Mouse (Mus musculus) forebrain, embryonic 16.5 days (tissue): ENCODE results near the gene Klrg1. TPM values are rescaled to one million over a fixed set of nuclear protein-coding genes. Genes with fewer than 3 reads are reported as not detected.
A peak's percentile ranks its signal among the peaks of the same experiment; 100 is the strongest.

Experiments used
- ATAC-seq: fragments of 200-750 bp; cut with Nextera tagmentation; 2 replicates; pipeline ENCODE4 v1.8.0; 2017; ENCODE audit warnings: mild to moderate bottlenecking, moderate library complexity
- H3K27ac ChIP-seq: fragments of 300-500 bp; sonication (generic); 2 replicates; pipeline ENCODE4 v1.5.1; 2014; ENCODE audit warnings: low read length, control low read depth
- H3K27me3 ChIP-seq: fragments of 300-500 bp; sonication (generic); replicated peaks from 2 replicates; pipeline ENCODE4 v1.6.1; 2014; ENCODE audit warnings: low read length; ENCODE audit not compliant: control insufficient read depth, insufficient read depth
- H3K36me3 ChIP-seq: fragments of 300-500 bp; sonication (generic); 2 replicates; pipeline ENCODE4 v1.6.1; 2014; ENCODE audit not compliant: control insufficient read depth, insufficient read depth
- H3K4me1 ChIP-seq: fragments of 300-500 bp; sonication (generic); replicated peaks from 2 replicates; pipeline ENCODE4 v1.6.1; 2014; ENCODE audit warnings: low read length; ENCODE audit not compliant: control insufficient read depth, insufficient read depth
- H3K4me2 ChIP-seq: fragments of 300-500 bp; sonication (generic); 2 replicates; pipeline ENCODE4 v1.6.1; 2014; ENCODE audit warnings: mild to moderate bottlenecking, low read length, control low read depth
- H3K4me3 ChIP-seq: fragments of 300-500 bp; sonication (generic); replicated peaks from 2 replicates; pipeline ENCODE4 v1.5.1; 2014; ENCODE audit warnings: mild to moderate bottlenecking, low read length, control low read depth
- H3K9ac ChIP-seq: fragments of 300-500 bp; sonication (generic); replicated peaks from 2 replicates; pipeline ENCODE4 v1.6.1; 2014; ENCODE audit warnings: low read depth, low read length, control low read depth
- H3K9me3 ChIP-seq: fragments of 300-500 bp; sonication (generic); 2 replicates; pipeline ENCODE4 v1.6.1; 2016; ENCODE audit warnings: low read length; ENCODE audit not compliant: control insufficient read depth
- WGBS: fragments of 180-500 bp; shearing (Covaris S2); extraction: QIAGEN DNeasy Blood & Tissue Kit; methylation state at CpG from one replicate; pipeline ENCODE4 v1.1.7; 2014; 5-methylcytosine and 5-hydroxymethylcytosine counted together
- polyA plus RNA-seq: library from polyadenylated mRNA; unstranded; fragments of >200 nt; fragmentation: Nextera tagmentation; extraction: Ambion mirVana; gene quantifications from 2 replicates; pipeline ENCODE4 v1.2.1, GENCODE M21; 2015

Gene Klrg1
- polyA plus RNA-seq, 1 experiment from 2014 or later, result 0.87 TPM

- Histone ChIP-seq H3K4me2 (no peak overlapping the region), H3K27ac (no peak overlapping the region), H3K27me3 (no peaks in the 10 kb centered on the region), H3K4me1 (no peaks in the 10 kb centered on the region), H3K9me3 (no peaks in the 10 kb centered on the region), H3K4me3 (no peak overlapping the region), H3K36me3 (no peaks in the 10 kb centered on the region), H3K9ac (no peak overlapping the region)
- 76% methylated on average over 1 of the region's 1 CpGs for WGBS
- ATAC-seq, result no peak
These were observed 2.1 kb upstream of the Klrg1 start for GRCm38 (mm10) chr6:122284823-122285222.

GRCm38 (mm10) chr6:122284304-122284703, 1.6 kb upstream of the Klrg1 start:
- Histone ChIP-seq H3K4me3 (no peak overlapping the region), H3K9me3 (no peaks in the 10 kb centered on the region), H3K36me3 (no peaks in the 10 kb centered on the region), H3K9ac (no peak overlapping the region), H3K27ac (no peak overlapping the region), H3K27me3 (no peaks in the 10 kb centered on the region), H3K4me2 (no peak overlapping the region), H3K4me1 (no peaks in the 10 kb centered on the region)
- no peak for ATAC-seq
- 91% methylated on average over 4 of the region's 4 CpGs for WGBS

GRCm38 (mm10) chr6:122283429-122283828, 747 bp upstream of the Klrg1 start:
- no peak for ATAC-seq
- Histone ChIP-seq H3K4me2 (no peak overlapping the region), H3K27me3 (no peaks in the 10 kb centered on the region), H3K4me1 (no peaks in the 10 kb centered on the region), H3K36me3 (no peaks in the 10 kb centered on the region), H3K27ac (no peak overlapping the region), H3K9me3 (no peaks in the 10 kb centered on the region), H3K4me3 (no peak overlapping the region), H3K9ac (no peak overlapping the region)
- 93% methylated on average over 2 of the region's 2 CpGs for WGBS

- WGBS, result 93% methylated on average over 7 of the region's 7 CpGs
- no peaks in the 10 kb centered on the region for H3K27me3 ChIP-seq
These were observed 6.1 kb downstream of the Klrg1 start for GRCm38 (mm10) chr6:122276565-122276964.

GRCm38 (mm10) chr6:122274546-122274945, 8.1 kb downstream of the Klrg1 start:
- H3K4me2 ChIP-seq, result no peak overlapping the region
- H3K9me3 ChIP-seq, result no peaks in the 10 kb centered on the region
- no peaks in the 10 kb centered on the region for H3K4me1 ChIP-seq
- H3K9ac ChIP-seq, result no peak overlapping the region
- H3K4me3 ChIP-seq, result no peak overlapping the region
- H3K36me3 ChIP-seq, result no peaks in the 10 kb centered on the region
- H3K27me3 ChIP-seq, result no peaks in the 10 kb centered on the region
- WGBS, result 72% methylated on average over 5 of the region's 5 CpGs
- H3K27ac ChIP-seq, result no peak overlapping the region
- ATAC-seq, result no peak

More at GRCm38 (mm10) chr6:122276565-122276964, 6.1 kb downstream of the Klrg1 start:
- Histone ChIP-seq H3K9ac (no peak overlapping the region), H3K4me3 (no peak overlapping the region), H3K27ac (no peak overlapping the region), H3K4me2 (no peak overlapping the region), H3K36me3 (no peaks in the 10 kb centered on the region), H3K4me1 (no peaks in the 10 kb centered on the region), H3K9me3 (no peaks in the 10 kb centered on the region)
- ATAC-seq, result no peak

- no peak overlapping the region for H3K27ac ChIP-seq
- no peak for ATAC-seq
- no peaks in the 10 kb centered on the region for H3K9me3 ChIP-seq
- H3K27me3 ChIP-seq, result no peaks in the 10 kb centered on the region
- no peak overlapping the region for H3K4me2 ChIP-seq
- 75% methylated on average over 11 of the region's 11 CpGs for WGBS
- peaks cover 11% of the 10 kb centered on the region for H3K4me1 ChIP-seq
- no peak overlapping the region for H3K4me3 ChIP-seq
- H3K9ac ChIP-seq, result no peak overlapping the region
- H3K36me3 ChIP-seq, result no peaks in the 10 kb centered on the region
These were observed 12.5 kb downstream of the Klrg1 start for GRCm38 (mm10) chr6:122270152-122270551.

GRCm38 (mm10) chr6:122269170-122269569, 13.5 kb downstream of the Klrg1 start:
- Histone ChIP-seq H3K4me1 (peaks cover 11% of the 10 kb centered on the region), H3K9me3 (no peaks in the 10 kb centered on the region), H3K27ac (peak overlapping the region; percentile 5; the same call in 1 of the 2 replicates), H3K9ac (no peak overlapping the region), H3K36me3 (no peaks in the 10 kb centered on the region), H3K4me3 (no peak overlapping the region), H3K4me2 (no peak overlapping the region), H3K27me3 (no peaks in the 10 kb centered on the region)
- peak; percentile 61 for ATAC-seq
- 74% methylated on average over 4 of the region's 4 CpGs for WGBS

- Histone ChIP-seq H3K36me3 (no peaks in the 10 kb centered on the region), H3K9ac (no peak overlapping the region), H3K4me2 (no peak overlapping the region), H3K27ac (peak overlapping the region; percentile 71; the same call in 1 of the 2 replicates), H3K27me3 (no peaks in the 10 kb centered on the region), H3K4me1 (peaks cover 11% of the 10 kb centered on the region), H3K9me3 (no peaks in the 10 kb centered on the region), H3K4me3 (no peak overlapping the region)
- ATAC-seq, result peak; percentile 89
- WGBS, result 10% methylated on average over 3 of the region's 3 CpGs
These were observed 14.1 kb downstream of the Klrg1 start for GRCm38 (mm10) chr6:122268561-122268960.

- no peak for ATAC-seq
These were observed 20.1 kb downstream of the Klrg1 start for GRCm38 (mm10) chr6:122262543-122262942.

GRCm38 (mm10) chr6:122252146-122252545, 30.5 kb downstream of the Klrg1 start:
- H3K9ac ChIP-seq, result no peak overlapping the region
- H3K4me1 ChIP-seq, result no peaks in the 10 kb centered on the region
- H3K4me3 ChIP-seq, result no peak overlapping the region
- H3K9me3 ChIP-seq, result no peaks in the 10 kb centered on the region
- H3K36me3 ChIP-seq, result no peaks in the 10 kb centered on the region
- H3K27ac ChIP-seq, result no peak overlapping the region
- ATAC-seq, result peak; percentile 57
- WGBS, result 35% methylated on average over 1 of the region's 1 CpGs
- no peaks in the 10 kb centered on the region for H3K27me3 ChIP-seq
- H3K4me2 ChIP-seq, result no peak overlapping the region

More at GRCm38 (mm10) chr6:122262543-122262942, 20.1 kb downstream of the Klrg1 start:
- Histone ChIP-seq H3K27me3 (no peaks in the 10 kb centered on the region), H3K4me3 (no peak overlapping the region), H3K9ac (no peak overlapping the region), H3K36me3 (no peaks in the 10 kb centered on the region), H3K4me1 (no peaks in the 10 kb centered on the region), H3K9me3 (no peaks in the 10 kb centered on the region), H3K4me2 (no peak overlapping the region), H3K27ac (no peak overlapping the region)
- WGBS, result 90% methylated on average over 8 of the region's 8 CpGs
